Mouse (Mus musculus) embryonic fibroblast, embryonic 13.5 days (primary cell): ENCODE results near the gene Lasp1.
"Not testable (repeated sequence)": the region's sequence is repeated elsewhere in the genome, so short reads cannot be mapped to it uniquely, and the experiment has no call there.

ENCODE experiments used
- CTCF ChIP-seq: IDR thresholded peaks from 2 replicates; pipeline ENCODE4 v1.5.1; 2011; ENCODE audit warnings: mild to moderate bottlenecking, control low read depth, low read length, moderate library complexity, borderline replicate concordance; ENCODE audit not compliant: insufficient read depth
- POLR2A ChIP-seq: IDR thresholded peaks from 2 replicates; pipeline ENCODE4 v1.6.1; 2011; ENCODE audit warnings: low read depth, mild to moderate bottlenecking, control low read depth, low read length, moderate library complexity

- TF ChIP-seq POLR2A, CTCF: not testable (repeated sequence)
Observed at GRCm38 (mm10) chr11:97790778-97791438, 7.9 kb upstream of the Lasp1 start.
